Mouse (Mus musculus): ENCODE results near the gene Gm21970. TPM values are rescaled to one million over a fixed set of nuclear protein-coding genes. Genes with fewer than 3 reads are reported as not detected.
"Not testable (repeated sequence)": the region's sequence is repeated elsewhere in the genome, so short reads cannot be mapped to it uniquely, and the experiment has no call there.

Gm21970 gene
- polyA plus RNA-seq, 1 experiment = not detected

- peaks cover 17% of the 10 kb centered on the region; the same call in 1 of the 2 replicates for H3K9me3 ChIP-seq
- no peak overlapping the region for H3K4me3 ChIP-seq (replicated peaks)
- H3K36me3 ChIP-seq (replicated peaks; ENCODE audit: low read length) = peaks cover 58% of the 10 kb centered on the region
- H3K4me1 ChIP-seq = peaks cover 17% of the 10 kb centered on the region
- no peaks in the 10 kb centered on the region for H3K27me3 ChIP-seq (replicated peaks)
- no peak for TF ChIP-seq GATA1 (IDR thresholded peaks at IDR 0.05; ENCODE audit: borderline replicate concordance, low read length)
Observed at GRCm38 (mm10) chr16:91428259-91428865, 36.8 kb downstream of the Gm21970 start.

- no peak overlapping the region for H3K4me3 ChIP-seq (replicated peaks)
- H3K4me1 ChIP-seq = peaks cover 59% of the 10 kb centered on the region
- no peaks in the 10 kb centered on the region for H3K27me3 ChIP-seq (replicated peaks)
- peaks cover 14% of the 10 kb centered on the region; the same call in 1 of the 2 replicates for H3K9me3 ChIP-seq
- no peak for TF ChIP-seq FLI1 (IDR thresholded peaks at IDR 0.05; ENCODE audit: low read length)
- no peak for TF ChIP-seq GATA1 (IDR thresholded peaks at IDR 0.05; ENCODE audit: borderline replicate concordance, low read length)
- peaks cover 14% of the 10 kb centered on the region for H3K36me3 ChIP-seq (replicated peaks; ENCODE audit: low read length)
Observed at GRCm38 (mm10) chr16:91432720-91433328, 41.3 kb downstream of the Gm21970 start.

- H3K9me3 ChIP-seq = peaks cover 12% of the 10 kb centered on the region; the same call in 1 of the 2 replicates
- no peaks in the 10 kb centered on the region for H3K27me3 ChIP-seq (replicated peaks)
- H3K4me3 ChIP-seq (replicated peaks) = peak overlapping the region; percentile 78
- H3K36me3 ChIP-seq (replicated peaks; ENCODE audit: low read length) = peaks cover 9% of the 10 kb centered on the region
- peaks cover 65% of the 10 kb centered on the region for H3K4me1 ChIP-seq
- no peak for TF ChIP-seq GATA1 (IDR thresholded peaks at IDR 0.05; ENCODE audit: borderline replicate concordance, low read length)
- no peak for TF ChIP-seq FLI1 (IDR thresholded peaks at IDR 0.05; ENCODE audit: low read length)
Observed at GRCm38 (mm10) chr16:91433329-91433933, 41.9 kb downstream of the Gm21970 start.

GRCm38 (mm10) chr16:91434119-91434518 is 42.6 kb downstream of the Gm21970 start:
- Histone ChIP-seq H3K9me3 (peaks cover 5% of the 10 kb centered on the region; the same call in 1 of the 2 replicates), H3K4me1 (peaks cover 72% of the 10 kb centered on the region), H3K4me3 (replicated peaks) (peak overlapping the region; percentile 78), H3K27me3 (replicated peaks) (no peaks in the 10 kb centered on the region), H3K36me3 (replicated peaks; ENCODE audit: low read length) (peaks cover 5% of the 10 kb centered on the region)
- TF ChIP-seq FLI1 (IDR thresholded peaks at IDR 0.05; ENCODE audit: low read length) (no peak), GATA1 (IDR thresholded peaks at IDR 0.05; ENCODE audit: borderline replicate concordance, low read length) (no peak)

- no peaks in the 10 kb centered on the region for H3K27me3 ChIP-seq (replicated peaks)
- no peaks in the 10 kb centered on the region for H3K9me3 ChIP-seq
- H3K36me3 ChIP-seq (replicated peaks; ENCODE audit: low read length) = no peaks in the 10 kb centered on the region
- H3K4me1 ChIP-seq = peaks cover 90% of the 10 kb centered on the region
- no peak for TF ChIP-seq FLI1 (IDR thresholded peaks at IDR 0.05; ENCODE audit: low read length)
- TF ChIP-seq GATA1 (IDR thresholded peaks at IDR 0.05; ENCODE audit: borderline replicate concordance, low read length) = no peak
- no peak overlapping the region for H3K4me3 ChIP-seq (replicated peaks)
Observed at GRCm38 (mm10) chr16:91438081-91438480, 46.6 kb downstream of the Gm21970 start.

- peaks cover 88% of the 10 kb centered on the region for H3K4me1 ChIP-seq
- H3K36me3 ChIP-seq (replicated peaks; ENCODE audit: low read length); H3K9me3 ChIP-seq; H3K27me3 ChIP-seq (replicated peaks): not testable (repeated sequence)
- peak overlapping the region; percentile 59 for H3K4me3 ChIP-seq (replicated peaks)
Observed at GRCm38 (mm10) chr16:91438599-91438998, 47.1 kb downstream of the Gm21970 start.

GRCm38 (mm10) chr16:91441366-91441765 is 49.8 kb downstream of the Gm21970 start:
- Histone ChIP-seq H3K4me3 (replicated peaks) (peak overlapping the region; percentile 56), H3K27me3 (replicated peaks) (no peaks in the 10 kb centered on the region), H3K9me3 (no peaks in the 10 kb centered on the region), H3K4me1 (peaks cover 69% of the 10 kb centered on the region), H3K36me3 (replicated peaks; ENCODE audit: low read length) (no peaks in the 10 kb centered on the region)
- TF ChIP-seq FLI1 (IDR thresholded peaks at IDR 0.05; ENCODE audit: low read length) = no peak
- no peak for TF ChIP-seq GATA1 (IDR thresholded peaks at IDR 0.05; ENCODE audit: borderline replicate concordance, low read length)

- peak overlapping the region; percentile 74 for H3K4me3 ChIP-seq (replicated peaks)
- no peak for TF ChIP-seq FLI1 (IDR thresholded peaks at IDR 0.05; ENCODE audit: low read length)
- no peak for TF ChIP-seq GATA1 (IDR thresholded peaks at IDR 0.05; ENCODE audit: borderline replicate concordance, low read length)
- H3K27me3 ChIP-seq (replicated peaks) = no peaks in the 10 kb centered on the region
- no peaks in the 10 kb centered on the region for H3K36me3 ChIP-seq (replicated peaks; ENCODE audit: low read length)
- peaks cover 69% of the 10 kb centered on the region for H3K4me1 ChIP-seq
- no peaks in the 10 kb centered on the region for H3K9me3 ChIP-seq
Observed at GRCm38 (mm10) chr16:91441811-91442240, 50.3 kb downstream of the Gm21970 start.

GRCm38 (mm10) chr16:91442446-91442845 is 50.9 kb downstream of the Gm21970 start:
- Histone ChIP-seq H3K27me3 (replicated peaks) (no peaks in the 10 kb centered on the region), H3K4me1 (peaks cover 69% of the 10 kb centered on the region), H3K36me3 (replicated peaks; ENCODE audit: low read length) (no peaks in the 10 kb centered on the region), H3K4me3 (replicated peaks) (peak overlapping the region; percentile 0), H3K9me3 (no peaks in the 10 kb centered on the region)
- no peak for TF ChIP-seq FLI1 (IDR thresholded peaks at IDR 0.05; ENCODE audit: low read length)
- TF ChIP-seq GATA1 (IDR thresholded peaks at IDR 0.05; ENCODE audit: borderline replicate concordance, low read length) = no peak

GRCm38 (mm10) chr16:91443211-91443611 is 51.7 kb downstream of the Gm21970 start:
- no peaks in the 10 kb centered on the region for H3K36me3 ChIP-seq (replicated peaks; ENCODE audit: low read length)
- no peaks in the 10 kb centered on the region for H3K9me3 ChIP-seq
- H3K27me3 ChIP-seq (replicated peaks) = no peaks in the 10 kb centered on the region
- TF ChIP-seq GATA1 (IDR thresholded peaks at IDR 0.05; ENCODE audit: borderline replicate concordance, low read length) (no peak), FLI1 (IDR thresholded peaks at IDR 0.05; ENCODE audit: low read length) (no peak)
- H3K4me3 ChIP-seq (replicated peaks) = no peak overlapping the region
- H3K4me1 ChIP-seq = peaks cover 69% of the 10 kb centered on the region

All from megakaryocyte, embryonic 14.5 days (primary cell).